Mouse (Mus musculus): Measurements from ENCODE around the gene Ppm1j.
"Not testable (repeated sequence)": the region's sequence is repeated elsewhere in the genome, so short reads cannot be mapped to it uniquely, and the experiment has no call there.

The Ppm1j gene

DNA sequence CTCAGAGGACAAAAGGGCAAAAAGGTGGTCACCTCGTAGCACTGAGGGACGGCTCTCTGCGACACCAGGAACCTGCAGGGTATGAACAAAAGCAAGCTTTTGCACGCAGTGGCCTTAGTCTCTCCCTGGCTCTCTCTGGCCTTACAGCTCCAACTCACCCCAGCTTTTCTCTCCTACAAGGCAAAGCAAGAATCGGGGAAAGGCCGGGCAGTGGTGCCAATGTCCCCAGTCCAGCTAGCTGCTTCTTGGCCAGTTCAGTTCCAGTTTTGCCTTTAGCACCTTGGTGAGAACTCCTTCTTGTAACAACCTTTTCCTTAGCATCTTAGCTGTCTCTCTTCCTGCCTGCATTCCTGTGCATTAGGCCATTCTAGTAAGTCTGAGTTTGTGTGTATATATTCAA, 20.6 kb downstream of the Ppm1j start:
- in situ Hi-C loops (cut with MboI; ENCODE audit: unreplicated experiment in 2 of 2) = no loop called here

DNA sequence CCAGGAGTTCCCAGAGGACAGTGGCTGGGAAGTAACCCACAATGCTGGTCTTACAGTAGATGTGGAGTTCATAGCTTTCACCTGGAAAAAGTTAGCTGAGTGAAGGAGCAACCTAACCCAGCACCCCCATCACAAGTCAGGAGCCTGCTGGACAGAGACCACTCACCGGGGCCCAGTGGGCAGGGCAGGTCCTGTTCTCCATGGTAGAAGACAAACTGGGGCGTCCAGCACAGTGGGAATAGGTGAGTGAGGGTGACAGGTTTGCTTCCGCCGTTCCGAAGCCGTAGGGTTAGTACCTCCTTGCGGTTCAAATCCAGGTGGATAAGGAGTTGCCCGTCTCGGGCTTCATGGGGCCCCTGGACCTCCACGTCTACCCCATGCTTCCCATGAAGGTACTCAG, 23.5 kb downstream of the Ppm1j start:
- in situ Hi-C loops (cut with MboI; ENCODE audit: unreplicated experiment in 2 of 2) = no loop called here

DNA sequence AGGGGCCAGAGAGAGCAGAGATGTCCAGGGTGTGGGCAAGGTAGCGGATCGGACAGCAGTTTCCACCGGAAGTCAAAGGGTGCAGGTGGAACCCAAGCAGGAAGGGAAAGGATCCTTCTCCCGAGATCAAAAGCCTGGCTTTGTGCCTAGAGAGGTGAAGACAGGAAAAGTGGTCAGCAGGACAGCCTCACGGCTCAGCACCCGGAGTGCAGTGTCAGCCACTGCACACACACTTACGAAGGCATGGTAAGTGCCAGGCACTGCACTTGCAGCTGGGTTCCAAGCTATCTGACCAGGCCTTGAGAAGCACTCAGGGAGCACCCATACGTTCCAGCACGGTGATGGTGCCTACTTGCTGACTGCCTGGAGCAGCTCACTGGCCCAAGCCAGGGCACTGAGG, 24.7 kb downstream of the Ppm1j start:
- in situ Hi-C loops (cut with MboI; ENCODE audit: unreplicated experiment in 2 of 2) = no loop called here

DNA sequence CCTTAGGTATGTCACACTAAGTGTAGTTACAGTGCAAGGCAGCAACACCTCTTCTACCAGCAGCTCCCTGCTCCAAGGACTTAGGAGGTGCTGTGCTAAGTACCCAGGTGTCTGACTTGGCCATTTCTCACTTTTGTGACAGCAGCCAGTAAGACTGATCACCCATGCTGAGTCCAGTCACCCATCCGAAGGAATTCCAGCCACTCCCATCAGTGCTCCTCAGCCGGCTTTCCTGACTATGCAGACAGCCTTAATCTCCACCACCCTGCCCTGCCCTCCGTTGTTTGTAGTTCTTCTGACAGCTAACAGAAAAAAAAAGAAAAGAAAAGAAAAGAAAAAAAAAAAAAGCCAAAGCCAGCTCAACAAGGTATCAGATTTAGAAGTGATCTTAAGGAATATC, 30.9 kb downstream of the Ppm1j start:
- in situ Hi-C loops (cut with MboI; ENCODE audit: unreplicated experiment in 2 of 2) = no loop called here

DNA sequence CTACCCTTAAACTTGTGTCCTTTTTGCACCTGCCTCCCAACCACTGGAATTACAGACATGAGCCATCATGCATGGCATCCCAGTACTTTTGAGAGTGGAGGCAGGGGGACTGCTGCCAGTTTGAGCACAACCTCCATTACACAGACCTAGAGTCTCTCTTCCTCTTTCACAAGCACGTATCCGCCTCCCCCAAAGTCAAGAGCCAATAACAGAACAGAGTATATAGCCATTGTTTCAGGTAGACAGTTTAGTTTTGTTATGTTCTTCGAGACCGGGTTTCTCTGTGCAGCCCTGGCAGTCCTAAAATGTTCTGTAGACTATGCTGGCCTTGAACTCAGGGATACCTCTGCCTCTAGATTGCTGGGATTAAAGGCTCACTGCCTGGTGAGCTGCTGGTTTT, 31.4 kb downstream of the Ppm1j start:
- in situ Hi-C loops (cut with MboI; ENCODE audit: unreplicated experiment in 2 of 2) = no loop called here

DNA sequence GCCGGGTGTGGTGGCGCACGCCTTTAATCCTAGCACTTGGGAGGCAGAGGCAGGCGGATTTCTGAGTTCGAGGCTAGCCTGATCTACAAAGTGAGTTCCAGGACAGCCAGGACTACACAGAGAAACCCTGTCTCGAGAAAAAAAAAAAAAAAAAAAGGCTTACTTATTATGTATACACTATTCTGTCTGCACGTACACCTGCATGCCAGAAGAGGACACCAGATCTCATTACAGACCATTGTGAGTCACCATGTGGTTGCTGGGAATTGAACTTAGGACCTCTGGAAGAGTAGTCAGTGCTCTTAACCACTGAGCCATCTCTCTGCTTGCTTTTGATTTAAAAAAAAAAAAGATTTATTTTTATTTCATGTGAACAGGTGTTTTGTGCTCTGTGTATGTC, 32.4 kb downstream of the Ppm1j start:
- in situ Hi-C loops (cut with MboI; ENCODE audit: unreplicated experiment in 2 of 2) = not testable (repeated sequence)

DNA sequence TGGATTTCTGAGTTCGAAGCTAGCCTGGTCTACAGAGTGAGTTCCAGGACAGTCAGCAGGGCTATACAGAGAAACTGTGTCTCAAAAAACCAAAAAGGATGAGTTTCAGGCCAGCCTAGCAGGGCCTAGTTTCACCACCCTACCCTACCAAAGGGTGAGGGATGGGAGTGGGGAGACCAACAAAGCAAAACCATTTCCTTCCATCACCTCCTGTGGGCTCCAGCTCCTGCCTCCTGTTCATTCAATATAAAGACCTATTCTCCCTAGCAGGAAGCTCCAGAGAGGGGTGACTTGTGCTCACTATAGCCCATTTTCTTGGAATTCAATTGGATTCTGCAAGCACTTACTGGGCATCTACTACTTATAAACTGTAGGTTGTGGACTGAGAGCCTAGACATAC, 33.9 kb downstream of the Ppm1j start:
- in situ Hi-C loops (cut with MboI; ENCODE audit: unreplicated experiment in 2 of 2) = no loop called here

DNA sequence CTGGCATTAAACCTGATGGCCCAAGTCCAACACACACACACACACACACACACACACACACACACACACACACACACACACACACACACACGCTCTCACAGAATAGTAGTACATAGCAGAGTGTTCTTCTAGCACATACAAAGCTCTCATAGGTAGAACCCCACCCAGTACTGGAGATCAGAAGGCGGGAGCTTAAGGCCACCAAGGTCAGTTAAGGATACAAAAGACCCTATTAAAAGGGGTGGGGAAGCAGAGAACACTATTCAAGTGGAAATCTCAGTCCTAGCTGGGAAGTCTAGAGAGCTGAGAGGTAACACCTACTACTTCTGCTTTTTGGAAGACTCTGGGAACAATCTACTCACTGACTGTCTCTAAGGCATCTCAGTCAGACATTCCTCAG, 34.5 kb downstream of the Ppm1j start:
- in situ Hi-C loops (cut with MboI; ENCODE audit: unreplicated experiment in 2 of 2) = no loop called here

DNA sequence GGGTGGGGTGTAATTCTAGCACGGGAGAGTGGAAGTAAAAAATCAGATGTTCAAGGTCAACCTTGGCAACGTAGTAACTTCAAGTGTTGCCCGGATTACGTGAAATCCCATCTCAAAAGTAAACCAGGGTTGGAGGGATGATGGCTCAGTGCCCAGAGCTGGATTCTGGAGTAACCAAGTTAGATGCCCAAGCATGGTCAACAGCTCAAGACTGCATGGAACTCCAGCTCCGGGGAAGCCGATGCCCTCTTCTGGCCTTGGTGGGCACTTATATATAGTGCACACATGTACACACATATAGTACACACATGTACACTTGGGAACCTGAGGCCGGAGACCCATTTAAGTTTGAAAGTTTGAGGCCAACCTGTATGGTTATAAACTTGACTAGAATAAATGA, 35.3 kb downstream of the Ppm1j start:
- in situ Hi-C loops (cut with MboI; ENCODE audit: unreplicated experiment in 2 of 2) = no loop called here

DNA sequence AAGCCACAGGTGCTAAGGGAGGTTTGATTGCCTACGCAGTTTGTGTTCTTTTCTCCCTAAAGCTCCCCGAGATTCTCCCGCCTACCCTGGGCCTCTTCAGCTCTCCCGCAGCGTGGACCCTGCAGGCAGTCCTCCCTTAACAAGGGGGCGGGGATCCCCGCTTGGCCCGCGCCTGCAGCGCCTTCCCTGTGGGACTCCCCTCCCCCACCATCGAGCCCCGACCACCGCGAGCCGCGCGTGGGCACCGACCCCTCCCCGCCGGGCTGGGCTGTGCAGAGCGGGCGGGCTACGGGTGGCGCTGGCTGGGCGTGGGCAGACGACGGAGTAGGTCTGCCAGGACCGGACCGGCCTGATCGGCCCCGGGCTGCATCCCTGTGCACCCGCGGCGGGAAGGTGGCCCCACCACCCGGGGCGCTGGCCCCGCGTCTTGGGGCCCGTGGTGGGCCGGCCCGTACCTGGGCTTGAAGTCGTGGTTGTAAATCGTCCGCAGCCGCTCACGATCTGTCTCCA, 36.7 kb downstream of the Ppm1j start:
- in situ Hi-C loops (cut with MboI; ENCODE audit: unreplicated experiment in 2 of 2) = no loop called here

DNA sequence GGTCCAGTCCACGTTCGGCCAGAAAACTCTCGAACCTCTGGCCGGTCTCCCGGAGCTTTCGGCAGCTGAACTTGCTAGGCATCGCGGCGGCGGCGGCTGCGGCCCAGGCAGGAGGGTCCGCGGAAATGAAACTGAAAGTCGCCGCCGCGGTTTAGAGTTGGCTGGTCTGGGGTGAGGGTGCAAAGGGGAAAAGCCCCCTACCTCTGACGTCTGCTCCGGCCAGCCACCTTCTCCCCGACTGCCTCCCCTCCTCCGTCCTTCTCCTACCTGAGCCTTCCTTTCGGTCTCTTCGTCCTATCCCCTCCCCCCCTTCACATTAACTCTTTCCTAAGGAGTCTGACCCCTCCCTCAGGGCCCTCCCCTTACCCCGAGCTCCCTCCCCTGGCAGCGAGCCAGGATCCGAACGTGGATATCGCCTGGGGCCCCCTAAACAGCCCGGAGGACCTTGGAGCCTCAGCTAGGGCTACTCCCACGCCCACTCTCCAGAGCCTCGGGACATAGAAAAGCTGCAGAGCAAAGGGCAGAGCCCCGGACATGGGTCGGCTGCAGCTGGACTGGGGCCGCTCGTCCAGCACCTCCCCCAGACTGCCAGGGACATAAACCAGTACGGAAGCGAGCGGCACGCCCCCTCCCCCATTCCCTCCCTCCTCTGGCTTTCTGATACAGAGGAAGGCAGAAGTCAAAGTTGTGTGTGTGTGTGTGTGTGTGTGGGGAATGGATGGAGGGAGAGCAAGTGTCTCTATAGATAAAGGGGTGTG, 37.3 kb downstream of the Ppm1j start, which contains the start of gene Mov10:
Gene Mov10 (minus strand): TSS at position 573 of the 758 bp plus-strand sequence.
- in situ Hi-C loops (cut with MboI; ENCODE audit: unreplicated experiment in 2 of 2) = no loop called here

DNA sequence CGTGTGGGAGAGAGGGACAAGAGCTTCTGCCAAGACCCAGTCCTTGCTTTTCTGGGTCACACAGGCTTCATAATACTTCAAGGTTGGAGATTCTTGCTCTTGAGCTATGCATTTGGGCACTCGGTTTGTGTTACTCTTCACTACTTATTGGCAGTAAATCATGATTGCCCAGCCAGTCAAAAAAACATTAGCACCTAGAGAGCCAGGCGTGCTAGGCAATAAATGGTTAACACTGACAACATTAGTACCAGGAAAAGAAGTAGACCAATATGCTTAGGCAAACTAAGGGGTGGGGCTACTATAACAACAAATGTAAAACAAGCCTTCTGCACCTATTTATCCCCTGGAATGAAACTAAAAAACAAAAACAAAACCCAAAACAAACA, 37.9 kb downstream of the Ppm1j start:
- in situ Hi-C loops (cut with MboI; ENCODE audit: unreplicated experiment in 2 of 2) = no loop called here

DNA sequence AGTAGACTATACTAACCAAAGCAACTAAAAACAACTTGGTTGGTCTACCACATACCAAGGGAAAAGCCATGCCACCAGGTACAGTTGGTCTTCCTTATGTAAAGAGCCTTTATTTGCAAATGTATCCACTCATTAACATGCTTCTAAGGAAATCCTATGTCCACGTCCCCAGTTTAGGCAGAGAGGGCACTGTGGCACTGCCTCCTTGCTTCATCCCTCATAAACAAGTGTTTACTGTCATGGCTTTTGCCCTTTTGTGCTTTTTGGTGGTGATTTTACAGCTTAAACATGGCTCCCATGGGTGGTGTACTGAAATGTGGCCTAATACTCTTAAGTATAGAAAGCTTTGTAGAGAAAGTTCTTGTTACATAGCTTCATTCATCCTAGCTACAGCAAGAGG, 39.6 kb downstream of the Ppm1j start:
- in situ Hi-C loops (cut with MboI; ENCODE audit: unreplicated experiment in 2 of 2) = no loop called here

DNA sequence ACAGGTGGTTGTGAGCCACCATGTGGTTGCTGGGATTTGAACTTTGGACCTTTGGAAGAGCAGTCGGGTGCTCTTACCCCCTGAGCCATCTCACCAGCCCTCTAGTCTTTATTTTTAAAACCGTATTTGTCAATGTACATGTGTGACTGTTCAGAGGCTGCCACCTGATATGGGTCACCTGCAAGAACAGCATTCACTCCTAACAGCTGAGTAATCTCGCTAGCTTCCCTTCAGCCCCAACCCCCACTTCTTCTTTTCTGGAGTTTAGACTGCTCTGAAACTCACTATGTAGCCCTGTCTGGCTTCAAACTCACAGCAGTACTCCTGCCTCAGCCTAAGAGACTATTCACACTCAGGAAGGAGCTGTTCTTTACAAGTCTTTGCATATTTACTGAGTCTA, 41.6 kb downstream of the Ppm1j start:
- in situ Hi-C loops (cut with MboI; ENCODE audit: unreplicated experiment in 2 of 2) = no loop called here
